Mouse (Mus musculus) CH12.LX (cell line): ENCODE results near the gene Sec24c.

Source experiments
- BHLHE40 ChIP-seq: IDR thresholded peaks from 2 replicates; pipeline ENCODE4 v1.6.1; 2011; ENCODE audit warnings: mild to moderate bottlenecking, low read depth, low read length, improper control_type of control experiment
- EP300 ChIP-seq: IDR thresholded peaks from 2 replicates; pipeline ENCODE4 v1.6.1; 2011; ENCODE audit warnings: low read length, improper control_type of control experiment
- POLR2A ChIP-seq: IDR thresholded peaks from 2 replicates; pipeline ENCODE4 v1.6.1; 2011; ENCODE audit warnings: low read depth, mild to moderate bottlenecking, improper control_type of control experiment, low read length
- POLR2AphosphoS2 ChIP-seq: IDR thresholded peaks from 2 replicates; pipeline ENCODE4 v1.6.1; 2011; ENCODE audit warnings: low read depth, low read length, improper control_type of control experiment
- RCOR1 ChIP-seq: conservative IDR thresholded peaks from 2 replicates; pipeline ENCODE4 v1.6.1; 2012; ENCODE audit warnings: low read depth, mild to moderate bottlenecking, inconsistent platforms, low read length, improper control_type of control experiment
- TBP ChIP-seq: conservative IDR thresholded peaks from 2 replicates; pipeline ENCODE4 v1.6.1; 2011; ENCODE audit warnings: low read depth, low read length, improper control_type of control experiment
- USF1 ChIP-seq: IDR thresholded peaks from 2 replicates; pipeline ENCODE4 v1.6.1; 2014; ENCODE audit warnings: low read depth, mild to moderate bottlenecking, inconsistent platforms, low read length, improper control_type of control experiment
- USF2 ChIP-seq: conservative IDR thresholded peaks from 2 replicates; pipeline ENCODE4 v1.6.1; 2011; ENCODE audit warnings: low read depth, low read length, improper control_type of control experiment
- ZC3H11A ChIP-seq: IDR thresholded peaks from 2 replicates; pipeline ENCODE4 v1.6.1; 2012; ENCODE audit warnings: low read depth, mild to moderate bottlenecking, inconsistent platforms, low read length, improper control_type of control experiment

- TF ChIP-seq POLR2AphosphoS2 (no peak), BHLHE40 (no peak), EP300 (no peak), RCOR1 (no peak), USF2 (no peak), TBP (no peak), USF1 (no peak), POLR2A (no peak), ZC3H11A (no peak)
Observed at GRCm38 (mm10) chr14:20654690-20655421, 19.3 kb upstream of the Sec24c start.
